Mouse (Mus musculus) heart, adult 2 months (tissue): ENCODE data around the gene Cntnap5c. TPM values are rescaled to one million over a fixed set of nuclear protein-coding genes. Genes with fewer than 3 reads are reported as not detected.

ENCODE experiments used
- DNase-seq, 2 experiments: peaks; one replicate each; pipeline ENCODE4 v3.0.0; 2021
- H3K27ac ChIP-seq: fragments of 200-600 bp; 2 replicates; pipeline ENCODE4 v1.8.1; 2022
- H3K27me3 ChIP-seq: fragments of 200-500 bp; 2 replicates; pipeline ENCODE4 v1.6.1; 2012; ENCODE audit warnings: mild to moderate bottlenecking, low read length, inconsistent platforms, mixed read lengths; ENCODE audit not compliant: control insufficient read depth, insufficient read depth
- H3K36me3 ChIP-seq: fragments of 200-500 bp; 2 replicates; pipeline ENCODE4 v1.6.1; 2012; ENCODE audit warnings: low read length, inconsistent platforms; ENCODE audit not compliant: control insufficient read depth, insufficient read depth
- H3K4me1 ChIP-seq: fragments of 200-500 bp; 2 replicates; pipeline ENCODE4 v1.6.1; 2011; ENCODE audit warnings: low read length; ENCODE audit not compliant: control insufficient read depth, insufficient read depth
- H3K4me3 ChIP-seq: fragments of 200-600 bp; 2 replicates; pipeline ENCODE4 v1.8.1; 2022
- H3K79me2 ChIP-seq: fragments of 200-500 bp; replicated peaks from 2 replicates; pipeline ENCODE4 v1.6.1; 2012; ENCODE audit warnings: mild to moderate bottlenecking, inconsistent platforms, low read length, moderate library complexity, mixed read lengths; ENCODE audit not compliant: control insufficient read depth, insufficient read depth
- H3K9ac ChIP-seq: fragments of 200-500 bp; 2 replicates; pipeline ENCODE4 v1.6.1; 2012; ENCODE audit warnings: low read depth, mild to moderate bottlenecking, control low read depth, inconsistent platforms, low read length, mixed read lengths
- CTCF ChIP-seq: fragments of 200-600 bp; IDR thresholded peaks from 2 replicates; pipeline ENCODE4 v1.8.1; 2022; ENCODE audit warnings: antibody characterized with exemption, mild to moderate bottlenecking, moderate library complexity
- EP300 ChIP-seq: fragments of 200-500 bp; IDR thresholded peaks from 2 replicates; pipeline ENCODE4 v1.6.1; 2011; ENCODE audit warnings: low read depth, low read length, control low read depth; ENCODE audit not compliant: insufficient read depth
- POLR2A ChIP-seq: fragments of 200-500 bp; IDR thresholded peaks from 2 replicates; pipeline ENCODE4 v1.6.1; 2011; ENCODE audit warnings: mild to moderate bottlenecking, low read depth, low read length, control low read depth; ENCODE audit not compliant: insufficient read depth
- WGBS: fragments of 180-500 bp; shearing (Covaris S2); methylation state at CpG from one replicate; pipeline ENCODE4 v1.1.7; 2018; 5-methylcytosine and 5-hydroxymethylcytosine counted together
- intact Hi-C: fragments of 180-260 bp; cut with DNase I; formaldehyde crosslinking; loops from one replicate; pipeline ENCODE4 v1.15.1; 2025
- polyA plus RNA-seq: library from polyadenylated mRNA; depleted of rRNA; stranded (reverse); fragments of >200 nt; gene quantifications from 2 replicates; pipeline ENCODE4 v1.2.3, GENCODE M21; 2012
- total RNA-seq, 2 experiments: library from RNA; stranded (reverse); gene quantifications; 2 replicates each; pipeline ENCODE4 v1.2.3; 2021

Cntnap5c gene
- total and polyA plus RNA-seq, 3 experiments = not detected

DNA sequence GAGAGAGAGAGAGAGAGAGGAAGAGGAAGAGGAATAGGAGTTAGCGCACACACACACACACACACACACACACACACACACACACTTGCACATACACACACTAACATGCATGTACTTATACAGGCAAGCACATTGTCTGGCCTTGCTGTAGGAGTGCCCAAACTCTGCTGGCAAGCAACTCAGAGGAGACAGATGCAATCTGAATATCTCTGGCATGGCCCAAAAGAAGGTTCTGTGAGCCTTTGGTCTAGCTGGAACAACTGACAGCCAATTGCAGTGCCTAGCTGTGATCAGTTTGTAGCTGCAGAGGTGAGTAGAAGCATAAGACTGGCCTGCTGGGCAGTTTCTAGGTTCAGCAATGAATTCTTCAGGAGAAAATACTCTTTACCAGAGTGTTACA lies 313.3 kb downstream of the Cntnap5c start:
- Histone ChIP-seq H3K27me3 (no peaks in the 10 kb centered on the region), H3K4me3 (no peak overlapping the region), H3K79me2 (no peaks in the 10 kb centered on the region), H3K4me1 (no peaks in the 10 kb centered on the region), H3K27ac (no peak overlapping the region), H3K36me3 (no peaks in the 10 kb centered on the region), H3K9ac (no peak overlapping the region)
- TF ChIP-seq EP300 (no peak), CTCF (no peak), POLR2A (no peak)
- no peak for DNase-seq
- WGBS = 100% methylated on average over 1 of the region's 1 CpGs
- intact Hi-C loops = no loop called here

DNA sequence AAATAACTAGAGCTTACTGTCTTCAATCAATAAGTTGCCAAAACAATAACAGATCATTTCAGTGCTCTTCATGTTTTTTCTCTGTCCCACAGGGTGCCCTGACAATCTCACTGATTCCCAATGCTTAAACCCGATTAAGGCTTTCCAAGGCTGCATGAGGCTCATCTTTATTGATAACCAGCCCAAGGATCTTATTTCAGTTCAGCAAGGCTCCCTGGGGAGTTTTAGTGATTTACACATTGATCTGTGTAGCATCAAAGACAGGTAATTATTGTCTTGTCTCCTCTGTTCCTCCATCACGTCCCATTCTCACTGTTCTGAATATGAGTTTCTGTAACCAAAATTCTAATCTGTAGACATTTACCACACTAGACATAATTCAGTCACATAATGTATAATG lies 335.1 kb downstream of the Cntnap5c start:
- intact Hi-C loops = no loop called here
- no peaks in the 10 kb centered on the region for H3K27me3 ChIP-seq
- H3K27ac ChIP-seq = no peak overlapping the region
- H3K79me2 ChIP-seq = no peaks in the 10 kb centered on the region
- TF ChIP-seq CTCF = no peak
- TF ChIP-seq EP300 = no peak
- no peak for TF ChIP-seq POLR2A
- H3K9ac ChIP-seq = no peak overlapping the region
- no peak overlapping the region for H3K4me3 ChIP-seq
- 61% methylated on average over 2 of the region's 2 CpGs for WGBS
- no peak for DNase-seq
- no peaks in the 10 kb centered on the region for H3K4me1 ChIP-seq
- H3K36me3 ChIP-seq = no peaks in the 10 kb centered on the region

DNA sequence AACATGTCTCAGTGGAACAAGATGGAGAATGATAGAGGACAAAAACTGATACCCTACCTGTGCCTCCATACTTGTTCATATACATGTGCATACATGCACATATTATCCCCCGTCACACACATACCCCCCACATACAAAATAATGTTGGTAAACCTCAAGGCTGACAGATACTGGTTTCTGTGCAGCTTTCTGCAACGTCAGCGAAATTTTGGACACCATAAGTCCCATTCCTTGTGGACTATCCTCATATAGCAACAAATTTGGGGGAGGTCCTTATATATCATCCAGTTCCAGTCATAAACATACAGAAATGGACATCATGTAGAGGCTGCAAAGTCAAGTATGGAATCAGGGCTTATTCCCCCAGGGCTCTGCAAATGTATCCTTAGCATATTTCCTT lies 338.5 kb downstream of the Cntnap5c start:
- no peak for TF ChIP-seq POLR2A
- no peak for TF ChIP-seq EP300
- no peak for TF ChIP-seq CTCF
- Histone ChIP-seq H3K4me3 (no peak overlapping the region), H3K36me3 (no peaks in the 10 kb centered on the region), H3K27ac (no peak overlapping the region), H3K9ac (no peak overlapping the region), H3K27me3 (no peaks in the 10 kb centered on the region), H3K4me1 (no peaks in the 10 kb centered on the region), H3K79me2 (no peaks in the 10 kb centered on the region)
- intact Hi-C loops = no loop called here
- 64% methylated on average over 3 of the region's 3 CpGs for WGBS
- no peak for DNase-seq

DNA sequence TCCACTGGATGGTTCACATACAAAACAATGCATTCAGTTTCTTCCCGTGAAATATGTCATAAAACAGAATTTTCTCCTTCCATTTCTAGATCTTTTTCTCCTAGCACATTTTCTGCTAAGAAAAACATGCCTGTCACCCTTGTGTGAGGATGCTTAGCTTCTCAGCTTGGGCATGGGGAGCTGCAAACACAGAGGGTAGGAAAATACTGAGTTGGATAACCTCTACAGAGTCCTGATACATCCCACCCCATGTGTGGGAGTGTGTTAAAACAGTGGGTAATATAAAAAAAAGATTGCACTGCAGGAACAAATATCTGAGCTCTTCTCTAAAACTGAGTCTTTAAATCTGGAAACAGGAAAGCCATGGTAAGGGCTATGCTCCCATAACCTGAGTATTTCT lies 339.0 kb downstream of the Cntnap5c start:
- DNase-seq = no peak
- intact Hi-C loops = no loop called here
- Histone ChIP-seq H3K9ac (no peak overlapping the region), H3K79me2 (no peaks in the 10 kb centered on the region), H3K27ac (no peak overlapping the region), H3K36me3 (no peaks in the 10 kb centered on the region), H3K4me1 (no peaks in the 10 kb centered on the region), H3K4me3 (no peak overlapping the region), H3K27me3 (no peaks in the 10 kb centered on the region)
- TF ChIP-seq CTCF (no peak), EP300 (no peak), POLR2A (no peak)
- 27% methylated on average over 1 of the region's 1 CpGs for WGBS

DNA sequence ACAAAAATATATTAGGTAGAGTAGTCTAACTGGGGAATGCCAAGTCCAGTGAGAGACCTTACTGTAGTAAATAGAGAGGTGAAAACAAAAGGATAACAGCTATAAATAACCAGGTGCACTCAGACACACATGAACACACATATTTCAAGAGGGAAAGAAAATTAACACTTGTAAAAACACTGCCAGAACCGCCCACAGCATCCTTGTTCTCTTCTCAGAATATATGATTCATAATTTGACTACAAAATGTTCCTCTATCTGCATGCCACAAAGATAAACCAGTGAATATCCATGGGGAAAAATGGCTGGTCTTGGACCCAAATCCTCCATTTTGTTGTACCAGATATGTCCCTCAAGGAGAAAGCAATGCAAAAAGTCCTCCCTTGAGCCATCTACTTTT lies 417.8 kb downstream of the Cntnap5c start:
- Histone ChIP-seq H3K36me3 (no peaks in the 10 kb centered on the region), H3K79me2 (no peaks in the 10 kb centered on the region), H3K4me3 (no peak overlapping the region), H3K4me1 (no peaks in the 10 kb centered on the region), H3K27ac (no peak overlapping the region), H3K9ac (no peak overlapping the region), H3K27me3 (no peaks in the 10 kb centered on the region)
- WGBS = 41% methylated on average over 1 of the region's 1 CpGs
- intact Hi-C loops = no loop called here
- DNase-seq = no peak
- TF ChIP-seq EP300 (no peak), CTCF (no peak), POLR2A (no peak)

DNA sequence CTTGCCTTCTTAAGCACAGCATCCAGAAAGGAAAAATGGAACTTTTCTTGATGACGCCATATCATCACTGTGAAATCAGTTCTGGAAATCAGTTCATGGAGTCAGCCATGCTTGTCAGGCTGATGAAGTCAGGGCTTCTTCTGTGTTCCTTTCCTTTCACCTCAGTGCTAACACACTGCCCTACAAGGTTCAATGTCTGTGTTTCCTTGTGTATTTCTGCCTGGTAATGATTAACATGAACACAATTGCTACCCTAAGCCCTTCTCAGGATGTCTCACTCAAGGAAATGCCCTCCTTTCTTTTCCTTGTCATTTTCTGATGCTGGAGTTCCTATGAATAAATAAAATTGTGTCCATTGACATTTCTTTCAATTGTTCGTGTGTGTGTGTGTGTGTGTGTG lies 431.8 kb downstream of the Cntnap5c start:
- H3K27ac ChIP-seq = no peak overlapping the region
- no peak for DNase-seq
- intact Hi-C loops = no loop called here
- H3K4me1 ChIP-seq = no peaks in the 10 kb centered on the region
- no peaks in the 10 kb centered on the region for H3K27me3 ChIP-seq
- no peak overlapping the region for H3K4me3 ChIP-seq
- H3K9ac ChIP-seq = no peak overlapping the region
- no peak for TF ChIP-seq EP300
- no peak for TF ChIP-seq POLR2A
- TF ChIP-seq CTCF = no peak
- no peaks in the 10 kb centered on the region for H3K36me3 ChIP-seq
- WGBS = 67% methylated on average over 2 of the region's 2 CpGs
- H3K79me2 ChIP-seq = no peaks in the 10 kb centered on the region

DNA sequence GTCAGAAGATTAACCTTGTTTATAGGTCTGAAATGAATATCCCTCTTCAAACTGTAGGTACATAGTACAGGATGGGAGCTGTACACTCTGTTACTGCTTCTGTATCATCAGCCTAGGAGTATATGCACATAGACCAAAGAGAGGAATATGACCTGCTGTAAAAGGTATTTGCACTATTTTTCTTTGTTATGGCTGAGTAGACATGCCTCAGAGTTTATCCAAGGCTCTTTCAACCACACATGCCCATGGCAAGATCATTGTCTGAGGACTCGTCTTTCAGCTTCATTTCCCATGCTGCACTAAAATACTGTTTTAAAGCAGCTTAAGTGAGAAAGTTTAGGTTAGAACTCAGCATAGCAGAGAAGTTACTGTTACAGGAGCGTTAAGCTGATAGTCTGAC lies 498.7 kb downstream of the Cntnap5c start:
- H3K4me3 ChIP-seq = no peak overlapping the region
- intact Hi-C loops = no loop called here
- DNase-seq = no peak
- no peaks in the 10 kb centered on the region for H3K27me3 ChIP-seq
- H3K79me2 ChIP-seq = no peaks in the 10 kb centered on the region
- 67% methylated on average over 2 of the region's 2 CpGs for whole genome bisulfite sequencing
- no peak overlapping the region for H3K27ac ChIP-seq
- H3K9ac ChIP-seq = no peak overlapping the region
- no peaks in the 10 kb centered on the region for H3K36me3 ChIP-seq
- no peak for TF ChIP-seq POLR2A
- no peak for TF ChIP-seq EP300
- no peak for TF ChIP-seq CTCF
- no peaks in the 10 kb centered on the region for H3K4me1 ChIP-seq
